ENCODE assay signal across 10 mouse cellular contexts in the genomic region with DNA sequence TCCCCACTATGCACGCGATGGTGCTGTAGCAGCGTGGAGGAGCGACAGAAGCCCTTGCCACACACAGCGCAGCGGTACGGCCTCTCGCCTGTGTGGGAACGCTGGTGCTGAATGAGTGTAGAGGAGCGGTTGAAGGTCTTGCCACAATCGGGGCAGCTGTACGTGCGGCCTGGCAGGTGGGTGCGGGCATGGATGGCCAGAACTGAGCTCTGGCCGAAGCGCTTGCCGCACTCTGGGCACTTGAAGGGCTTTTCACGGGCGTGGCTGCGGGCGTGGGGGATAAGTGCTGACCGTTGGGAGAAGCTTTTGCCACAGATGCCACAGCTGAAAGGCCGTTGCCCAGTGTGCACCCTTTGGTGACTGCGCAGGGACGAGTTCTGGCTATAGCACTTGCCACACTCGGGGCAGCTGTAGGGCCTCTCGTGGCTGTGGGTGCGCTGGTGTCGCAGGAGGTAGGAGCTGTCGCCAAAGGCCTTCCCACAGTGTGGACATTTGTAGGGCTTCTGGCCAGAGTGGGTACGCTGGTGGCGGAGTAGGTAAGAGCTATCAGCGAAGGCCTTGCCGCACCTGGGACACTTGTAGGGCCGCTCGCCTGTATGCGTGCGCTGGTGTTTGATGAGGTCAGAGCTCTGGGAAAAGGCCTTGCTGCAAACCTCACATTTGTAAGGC. TPM values are rescaled to one million over a fixed set of nuclear protein-coding genes. Genes with fewer than 3 reads are reported as not detected.
DNase-seq lines count a peak whose midpoint lies in the region; ATAC-seq and TF ChIP-seq lines count a peak whose summit lies in the region.
"Had no signal": no experiment of that assay in that cellular context is flagged by ENCODE, and none has a peak within 500 bp of the region (broad histone marks: within the 10 kb centered on the region; RNA-seq: fewer than 3 reads in every experiment).

No protein-coding gene starts in this region.

- H3K9ac ChIP-seq in hindbrain, embryonic 13.5 days, result 0 out of 2 replicates have a peak overlapping the region, but pooled peaks have one; percentile 24
- no peak overlapping the region for H3K9ac ChIP-seq in hindbrain, embryonic 14.5 days
- no peak overlapping the region for H3K9ac ChIP-seq in midbrain, embryonic 11.5 days (ENCODE audit: low read length)
- H3K9ac ChIP-seq in midbrain, embryonic 15.5 days, result no peak overlapping the region
- no peak overlapping the region for H3K9ac ChIP-seq in intestine, postnatal 0 days (ENCODE audit: low read depth, low read length)

- no peaks in the 10 kb centered on the region for H3K9me3 ChIP-seq in hindbrain, embryonic 13.5 days
- H3K9me3 ChIP-seq in hindbrain, embryonic 14.5 days (ENCODE audit: control insufficient read depth, low read length), result no peaks in the 10 kb centered on the region
- H3K9me3 ChIP-seq in midbrain, embryonic 11.5 days (ENCODE audit: control insufficient read depth, low read length), result no peaks in the 10 kb centered on the region
- H3K9me3 ChIP-seq in midbrain, embryonic 15.5 days, result no peaks in the 10 kb centered on the region
- no peaks in the 10 kb centered on the region for H3K9me3 ChIP-seq in intestine, postnatal 0 days (ENCODE audit: control insufficient read depth)
- H3K9me3 ChIP-seq: neural tube, embryonic 13.5 days had no signal

- H3K4me3 ChIP-seq in hindbrain, embryonic 13.5 days, result no peak overlapping the region
- H3K4me3 ChIP-seq in hindbrain, embryonic 14.5 days (replicated peaks; ENCODE audit: low read length), result no peak overlapping the region
- no peak overlapping the region for H3K4me3 ChIP-seq in midbrain, embryonic 11.5 days (ENCODE audit: low read depth, low read length)
- H3K4me3 ChIP-seq in midbrain, embryonic 15.5 days, result no peak overlapping the region
- no peak overlapping the region for H3K4me3 ChIP-seq in intestine, postnatal 0 days (ENCODE audit: low read depth, low read length)

- H3K27ac ChIP-seq in hindbrain, embryonic 13.5 days, result no peak overlapping the region
- no peak overlapping the region for H3K27ac ChIP-seq in hindbrain, embryonic 14.5 days
- H3K27ac ChIP-seq in midbrain, embryonic 11.5 days (ENCODE audit: low read depth, low read length), result no peak overlapping the region
- no peak overlapping the region for H3K27ac ChIP-seq in midbrain, embryonic 15.5 days
- peak overlapping the region; percentile 46; the same call in 1 of the 2 replicates for H3K27ac ChIP-seq in intestine, postnatal 0 days (ENCODE audit: low read depth, low read length)
- H3K27ac ChIP-seq: neural tube, embryonic 13.5 days had no signal

- no peaks in the 10 kb centered on the region for H3K27me3 ChIP-seq in hindbrain, embryonic 13.5 days
- no peaks in the 10 kb centered on the region for H3K27me3 ChIP-seq in hindbrain, embryonic 14.5 days (ENCODE audit: control insufficient read depth, insufficient read depth, low read length)
- H3K27me3 ChIP-seq in midbrain, embryonic 11.5 days (ENCODE audit: control insufficient read depth, insufficient read depth, low read length), result no peaks in the 10 kb centered on the region
- no peaks in the 10 kb centered on the region for H3K27me3 ChIP-seq in midbrain, embryonic 15.5 days (replicated peaks)
- H3K27me3 ChIP-seq in intestine, postnatal 0 days (replicated peaks; ENCODE audit: control insufficient read depth, insufficient read depth, low read length), result no peaks in the 10 kb centered on the region
- H3K27me3 ChIP-seq: neural tube, embryonic 13.5 days had no signal

- peaks cover 29% of the 10 kb centered on the region for H3K36me3 ChIP-seq in hindbrain, embryonic 13.5 days
- H3K36me3 ChIP-seq in hindbrain, embryonic 14.5 days (replicated peaks; ENCODE audit: control insufficient read depth, insufficient read depth), result peaks cover 23% of the 10 kb centered on the region
- no peaks in the 10 kb centered on the region for H3K36me3 ChIP-seq in midbrain, embryonic 11.5 days (ENCODE audit: control insufficient read depth, insufficient read depth, low read length)
- peaks cover 13% of the 10 kb centered on the region for H3K36me3 ChIP-seq in midbrain, embryonic 15.5 days (replicated peaks)
- peaks cover 8% of the 10 kb centered on the region; the same call in 1 of the 2 replicates for H3K36me3 ChIP-seq in intestine, postnatal 0 days (ENCODE audit: control insufficient read depth, insufficient read depth)

- WGBS in hindbrain, embryonic 13.5 days, result 95% methylated on average over 38 of the region's 38 CpGs
- 96% methylated on average over 38 of the region's 38 CpGs for WGBS in hindbrain, embryonic 14.5 days
- 95% methylated on average over 38 of the region's 38 CpGs for WGBS in midbrain, embryonic 11.5 days
- WGBS in midbrain, embryonic 15.5 days, result 95% methylated on average over 38 of the region's 38 CpGs
- WGBS in intestine, postnatal 0 days, result 84% methylated on average over 38 of the region's 38 CpGs

- no peak for TF ChIP-seq CTCF in intestine, postnatal 0 days (IDR thresholded peaks at IDR 0.05; ENCODE audit: low read depth)

- ATAC-seq in hindbrain, embryonic 13.5 days (ENCODE audit: low FRiP score), result no peak
- ATAC-seq in hindbrain, embryonic 14.5 days (ENCODE audit: low FRiP score), result no peak
- ATAC-seq in midbrain, embryonic 11.5 days (ENCODE audit: low FRiP score), result no peak
- ATAC-seq in midbrain, embryonic 15.5 days (replicated peaks), result no peak
- ATAC-seq in intestine, postnatal 0 days, result no peak

- no peak overlapping the region; the same call in 1 of the 2 replicates for H3K4me2 ChIP-seq in hindbrain, embryonic 13.5 days
- no peak overlapping the region for H3K4me2 ChIP-seq in hindbrain, embryonic 14.5 days (replicated peaks)
- H3K4me2 ChIP-seq in midbrain, embryonic 11.5 days, result no peak overlapping the region
- H3K4me2 ChIP-seq in midbrain, embryonic 15.5 days, result no peak overlapping the region
- peak overlapping the region; percentile 30 for H3K4me2 ChIP-seq in intestine, postnatal 0 days (replicated peaks; ENCODE audit: low read depth)

- peaks cover 38% of the 10 kb centered on the region for H3K4me1 ChIP-seq in hindbrain, embryonic 13.5 days (replicated peaks)
- peaks cover 13% of the 10 kb centered on the region for H3K4me1 ChIP-seq in hindbrain, embryonic 14.5 days (replicated peaks; ENCODE audit: control insufficient read depth, insufficient read depth, low read length)
- H3K4me1 ChIP-seq in midbrain, embryonic 11.5 days (ENCODE audit: control insufficient read depth, insufficient read depth, low read length), result peaks cover 13% of the 10 kb centered on the region
- peaks cover 19% of the 10 kb centered on the region for H3K4me1 ChIP-seq in midbrain, embryonic 15.5 days
- H3K4me1 ChIP-seq in intestine, postnatal 0 days (replicated peaks; ENCODE audit: control insufficient read depth, insufficient read depth, low read length), result peaks cover 2% of the 10 kb centered on the region; the same call in 1 of the 2 replicates

- DNase-seq in cerebellum, adult 18-20 months, result peak; percentile 12 to 23
- no peak for DNase-seq in cerebellum, postnatal 36 days
- DNase-seq in hindbrain, embryonic 14.5 days (ENCODE audit: low spot score), result no peak
- DNase-seq in midbrain, embryonic 11.5 days (ENCODE audit: low spot score, missing footprints), result peak; percentile 71
- no peak for DNase-seq in spleen, postnatal 4 days (ENCODE audit: low spot score in 2 of 2)
- DNase-seq: lung, embryonic 14.5 days had no signal

RNA-seq across cellular contexts. Expression of a gene that starts 1.9 kb away (rescaled TPM):
- polyA plus RNA-seq in hindbrain, embryonic 13.5 days (2015; fragmentation: Nextera tagmentation; extraction: Ambion mirVana), result 17.1 and 17.3 TPM in 2 replicates
- polyA plus RNA-seq in hindbrain, embryonic 14.5 days (2014; fragmentation: Nextera tagmentation; extraction: Ambion mirVana), result 4.8 and 6.1 TPM in 2 replicates
- 5.8 and 7.5 TPM in 2 replicates for polyA plus RNA-seq in midbrain, embryonic 11.5 days (2014; fragmentation: Nextera tagmentation; extraction: Ambion mirVana)
- polyA plus RNA-seq in midbrain, embryonic 15.5 days (2015; fragmentation: Nextera tagmentation; extraction: Ambion mirVana), result 19.1 and 19.2 TPM in 2 replicates
- 16.3 and 18.0 TPM in 2 replicates for polyA plus RNA-seq in intestine, postnatal 0 days (2015; fragmentation: Nextera tagmentation; extraction: Ambion mirVana)

RNA-seq across cellular contexts. Expression of a gene that starts 32.4 kb away (rescaled TPM):
- polyA plus RNA-seq in hindbrain, embryonic 13.5 days (2015; fragmentation: Nextera tagmentation; extraction: Ambion mirVana), result 8.1 and 8.6 TPM in 2 replicates
- polyA plus RNA-seq in hindbrain, embryonic 14.5 days (2014; fragmentation: Nextera tagmentation; extraction: Ambion mirVana), result 8.2 and 8.5 TPM in 2 replicates
- 6.4 and 6.5 TPM in 2 replicates for polyA plus RNA-seq in midbrain, embryonic 11.5 days (2014; fragmentation: Nextera tagmentation; extraction: Ambion mirVana)
- polyA plus RNA-seq in midbrain, embryonic 15.5 days (2015; fragmentation: Nextera tagmentation; extraction: Ambion mirVana), result 10.3 and 10.5 TPM in 2 replicates
- 7.3 and 9.0 TPM in 2 replicates for polyA plus RNA-seq in intestine, postnatal 0 days (2015; fragmentation: Nextera tagmentation; extraction: Ambion mirVana)

RNA-seq across cellular contexts. Expression of a gene that starts 43.5 kb away (rescaled TPM):
- 5.4 and 5.7 TPM in 2 replicates for polyA plus RNA-seq in hindbrain, embryonic 13.5 days (2015; fragmentation: Nextera tagmentation; extraction: Ambion mirVana)
- polyA plus RNA-seq in hindbrain, embryonic 14.5 days (2014; fragmentation: Nextera tagmentation; extraction: Ambion mirVana), result 4.5 and 5.7 TPM in 2 replicates
- 6.1 and 6.5 TPM in 2 replicates for polyA plus RNA-seq in midbrain, embryonic 11.5 days (2014; fragmentation: Nextera tagmentation; extraction: Ambion mirVana)
- polyA plus RNA-seq in midbrain, embryonic 15.5 days (2015; fragmentation: Nextera tagmentation; extraction: Ambion mirVana), result 5.2 and 6.6 TPM in 2 replicates
- polyA plus RNA-seq in intestine, postnatal 0 days (2015; fragmentation: Nextera tagmentation; extraction: Ambion mirVana), result 4.7 and 5.8 TPM in 2 replicates

RNA-seq across cellular contexts. Expression of a gene that starts 47.4 kb away (rescaled TPM):
- polyA plus RNA-seq in hindbrain, embryonic 13.5 days (2015; fragmentation: Nextera tagmentation; extraction: Ambion mirVana), result 0.32 and 0.38 TPM in 2 replicates
- 0.12 and 0.46 TPM in 2 replicates for polyA plus RNA-seq in hindbrain, embryonic 14.5 days (2014; fragmentation: Nextera tagmentation; extraction: Ambion mirVana)
- polyA plus RNA-seq in midbrain, embryonic 11.5 days (2014; fragmentation: Nextera tagmentation; extraction: Ambion mirVana), result 0.63 and 0.69 TPM in 2 replicates
- polyA plus RNA-seq in midbrain, embryonic 15.5 days (2015; fragmentation: Nextera tagmentation; extraction: Ambion mirVana), result 0.19 and 0.37 TPM in 2 replicates
- polyA plus RNA-seq in intestine, postnatal 0 days (2015; fragmentation: Nextera tagmentation; extraction: Ambion mirVana), result 0.69 and 0.87 TPM in 2 replicates

RNA-seq across cellular contexts. Expression of a gene that starts 49.9 kb away (rescaled TPM):
- 7.7 TPM in 2 replicates for polyA plus RNA-seq in hindbrain, embryonic 13.5 days (2015; fragmentation: Nextera tagmentation; extraction: Ambion mirVana)
- 6.1 and 6.4 TPM in 2 replicates for polyA plus RNA-seq in hindbrain, embryonic 14.5 days (2014; fragmentation: Nextera tagmentation; extraction: Ambion mirVana)
- 5.0 and 6.4 TPM in 2 replicates for polyA plus RNA-seq in midbrain, embryonic 11.5 days (2014; fragmentation: Nextera tagmentation; extraction: Ambion mirVana)
- 6.3 and 6.6 TPM in 2 replicates for polyA plus RNA-seq in midbrain, embryonic 15.5 days (2015; fragmentation: Nextera tagmentation; extraction: Ambion mirVana)
- polyA plus RNA-seq in intestine, postnatal 0 days (2015; fragmentation: Nextera tagmentation; extraction: Ambion mirVana), result 6.8 and 8.0 TPM in 2 replicates

Comparison
In these comparisons a context has a peak if more than half of its experiments do, and no peak if none do; other contexts are left out.
1. DNase-seq: peak in cerebellum, adult 18-20 months (2 of 2) and midbrain, embryonic 11.5 days (single experiment); none in cerebellum, postnatal 36 days (0 of 2), hindbrain, embryonic 14.5 days (single experiment) and spleen, postnatal 4 days (0 of 2).